In the genomic region with DNA sequence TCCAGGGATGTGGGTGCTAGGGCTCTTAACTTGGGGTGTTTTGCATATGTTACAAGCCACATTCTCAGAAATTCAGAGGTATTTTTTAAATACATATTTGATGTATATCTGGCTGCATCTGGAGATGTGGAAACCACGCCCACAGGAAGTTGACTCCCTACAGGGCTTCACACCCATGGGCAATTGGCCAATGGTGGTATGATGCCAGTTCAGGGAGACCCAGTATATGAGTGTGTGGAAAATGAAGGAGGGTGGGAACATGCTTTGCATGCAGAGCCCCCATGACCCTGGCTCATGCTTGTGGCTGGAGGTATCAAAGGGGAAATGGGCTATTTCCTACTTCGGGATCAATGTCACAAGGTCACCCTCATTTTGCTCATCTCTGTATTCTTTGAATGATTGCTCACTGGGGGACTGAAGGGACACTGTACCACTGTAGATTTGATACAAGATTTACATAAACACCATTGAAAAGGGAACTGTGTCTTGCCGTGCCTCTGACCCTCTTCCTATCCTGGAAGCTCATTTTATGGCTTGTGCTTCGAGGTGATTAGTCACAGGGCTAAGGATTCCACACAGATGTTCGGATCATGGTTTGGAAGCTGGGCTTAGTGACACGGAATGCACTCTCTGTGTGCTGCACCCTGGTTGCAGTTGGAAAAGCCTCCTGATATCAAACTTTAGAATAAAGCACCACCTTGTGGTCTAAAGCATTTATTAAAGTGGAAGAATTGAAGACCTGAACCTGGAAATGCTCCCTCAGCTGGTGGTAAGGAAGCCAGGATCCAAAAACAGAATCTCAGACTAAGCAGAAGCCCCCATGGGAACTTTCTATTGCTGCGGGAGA, we compare ENCODE assay signal across 7 mouse cellular contexts. TPM values are rescaled to one million over a fixed set of nuclear protein-coding genes. Genes with fewer than 3 reads are reported as not detected.
DNase-seq lines count a peak whose midpoint lies in the region; ATAC-seq and TF ChIP-seq lines count a peak whose summit lies in the region.

No protein-coding gene starts in this region.

- peaks cover 9% of the 10 kb centered on the region for H3K4me1 ChIP-seq in thymus, adult 2 months (replicated peaks; ENCODE audit: control insufficient read depth, insufficient read depth, low read length)
- H3K4me1 ChIP-seq in heart, embryonic 12.5 days (replicated peaks) = peaks cover 24% of the 10 kb centered on the region
- H3K4me1 ChIP-seq in lung, postnatal 0 days (ENCODE audit: insufficient read depth, low read depth, low read length) = no peaks in the 10 kb centered on the region

- DNase-seq in thymus, adult 2 months = peak; percentile 3
- no peak for DNase-seq in thymus, adult 18-20 months
- DNase-seq in cerebellum, adult 9-10 months = peak; percentile 46
- peak; percentile 44 for DNase-seq in kidney, postnatal 14 days
- DNase-seq in lung, postnatal 0 days (ENCODE audit: low spot score) = peak; percentile 89
- peak; percentile 11 for DNase-seq in right cerebral cortex, postnatal 4 days

- no peak for TF ChIP-seq CTCF in thymus, adult 2 months (IDR thresholded peaks at IDR 0.05; ENCODE audit: borderline replicate concordance, control insufficient read depth, extremely low read depth, insufficient read depth, low read length, poor library complexity)
- TF ChIP-seq CTCF in lung, postnatal 0 days (IDR thresholded peaks at IDR 0.05) = peak; percentile 82

- no peak for TF ChIP-seq POLR2A in thymus, adult 2 months (IDR thresholded peaks at IDR 0.05; ENCODE audit: control insufficient read depth, extremely low read depth, insufficient read depth, low read length, poor library complexity)

- no peak overlapping the region for H3K4me2 ChIP-seq in heart, embryonic 12.5 days
- H3K4me2 ChIP-seq in lung, postnatal 0 days (replicated peaks; ENCODE audit: low read depth, low read length) = no peak overlapping the region

- H3K36me3 ChIP-seq in thymus, adult 2 months (ENCODE audit: control insufficient read depth, insufficient read depth, low read length) = no peaks in the 10 kb centered on the region
- no peaks in the 10 kb centered on the region for H3K36me3 ChIP-seq in heart, embryonic 12.5 days
- H3K36me3 ChIP-seq in lung, postnatal 0 days (ENCODE audit: insufficient read depth, low read length) = no peaks in the 10 kb centered on the region

- H3K9ac ChIP-seq in heart, embryonic 12.5 days = no peak overlapping the region
- no peak overlapping the region for H3K9ac ChIP-seq in lung, postnatal 0 days (replicated peaks; ENCODE audit: low read depth)

- 0 out of 2 replicates have a peak, but pooled peaks have one; percentile 24 for TF ChIP-seq EP300 in lung, postnatal 0 days (IDR thresholded peaks at IDR 0.05)

- H3K9me3 ChIP-seq in heart, embryonic 12.5 days (replicated peaks) = no peaks in the 10 kb centered on the region
- H3K9me3 ChIP-seq in lung, postnatal 0 days (ENCODE audit: low read length) = no peaks in the 10 kb centered on the region

- ATAC-seq in heart, embryonic 12.5 days (ENCODE audit: insufficient number of reproducible peaks, low FRiP score) = 0 out of 2 replicates have a peak, but pooled peaks have one; percentile 11
- ATAC-seq in lung, postnatal 0 days = peak; percentile 50

- H3K4me3 ChIP-seq in thymus, adult 2 months (ENCODE audit: control insufficient read depth, insufficient read depth, low read length) = no peak overlapping the region
- H3K4me3 ChIP-seq in heart, embryonic 12.5 days = no peak overlapping the region
- no peak overlapping the region for H3K4me3 ChIP-seq in lung, postnatal 0 days (ENCODE audit: low read depth, low read length)

- WGBS in thymus, adult 2 months = 33% methylated on average over 7 of the region's 7 CpGs
- 48% methylated on average over 7 of the region's 7 CpGs for WGBS in heart, embryonic 12.5 days
- WGBS in lung, postnatal 0 days = 41% methylated on average over 7 of the region's 7 CpGs

- H3K27ac ChIP-seq in thymus, adult 2 months (ENCODE audit: control insufficient read depth, insufficient read depth, low read length) = no peak overlapping the region
- H3K27ac ChIP-seq in heart, embryonic 12.5 days (ENCODE audit: poor library complexity, severe bottlenecking) = no peak overlapping the region
- no peak overlapping the region for H3K27ac ChIP-seq in lung, postnatal 0 days (ENCODE audit: low read length)

- H3K27me3 ChIP-seq in thymus, adult 2 months (ENCODE audit: control insufficient read depth, insufficient read depth, low read length) = no peaks in the 10 kb centered on the region
- H3K27me3 ChIP-seq in heart, embryonic 12.5 days (replicated peaks) = no peaks in the 10 kb centered on the region
- no peaks in the 10 kb centered on the region for H3K27me3 ChIP-seq in lung, postnatal 0 days (replicated peaks; ENCODE audit: insufficient read depth, low read length)

RNA-seq across cellular contexts. Expression of a gene that starts 56.8 kb away (rescaled TPM):
- polyA plus RNA-seq in thymus, adult 2 months (2012; rRNA removed) = 0.65 and 0.80 TPM in 2 replicates
- polyA plus RNA-seq in heart, embryonic 12.5 days (2016; fragmentation: Nextera tagmentation; extraction: Ambion mirVana) = 9.1 and 9.6 TPM in 2 replicates
- polyA plus RNA-seq in lung, postnatal 0 days (2015; fragmentation: Nextera tagmentation; extraction: Ambion mirVana) = 6.1 and 10.6 TPM in 2 replicates

Comparison
In these comparisons a context has a peak if more than half of its experiments do, and no peak if none do; other contexts are left out.
1. DNase-seq: peak in thymus, adult 2 months (single experiment), cerebellum, adult 9-10 months (single experiment), kidney, postnatal 14 days (single experiment), lung, postnatal 0 days (single experiment) and right cerebral cortex, postnatal 4 days (single experiment); none in thymus, adult 18-20 months (0 of 2).